Mouse (Mus musculus) kidney, postnatal 0 days (tissue): Measurements from ENCODE around the gene Galnt2. TPM values are rescaled to one million over a fixed set of nuclear protein-coding genes. Genes with fewer than 3 reads are reported as not detected.

ENCODE experiments used
- ATAC-seq: fragments of 200-750 bp; cut with Nextera tagmentation; replicated peaks from 2 replicates; pipeline ENCODE4 v1.8.0; 2017; ENCODE audit warnings: low read depth, moderate number of reproducible peaks, moderate TSS enrichment, moderate library complexity; ENCODE audit not compliant: low FRiP score
- DNase-seq: peaks from one replicate; pipeline ENCODE4 v3.0.0-alpha.2; 2016; ENCODE audit warnings: low spot score
- H3K27ac ChIP-seq: fragments of 300-500 bp; sonication (generic); 2 replicates; pipeline ENCODE4 v1.5.1; 2014; ENCODE audit warnings: mild to moderate bottlenecking
- H3K27me3 ChIP-seq: fragments of 300-500 bp; sonication (generic); 2 replicates; pipeline ENCODE4 v1.6.1; 2014; ENCODE audit warnings: low read length, mixed read lengths; ENCODE audit not compliant: insufficient read depth
- H3K36me3 ChIP-seq: fragments of 300-500 bp; sonication (generic); 2 replicates; pipeline ENCODE4 v1.6.1; 2014; ENCODE audit warnings: low read length, mixed read lengths; ENCODE audit not compliant: insufficient read depth
- H3K4me1 ChIP-seq: fragments of 300-500 bp; sonication (generic); replicated peaks from 2 replicates; pipeline ENCODE4 v1.6.1; 2014; ENCODE audit warnings: antibody characterized with exemption, low read length, mixed read lengths; ENCODE audit not compliant: insufficient read depth
- H3K4me2 ChIP-seq: fragments of 300-500 bp; sonication (generic); 2 replicates; pipeline ENCODE4 v1.6.1; 2014; ENCODE audit warnings: mild to moderate bottlenecking, low read length, moderate library complexity, mixed read lengths
- H3K4me3 ChIP-seq: fragments of 300-500 bp; sonication (generic); replicated peaks from 2 replicates; pipeline ENCODE4 v1.5.1; 2014; ENCODE audit warnings: low read depth, low read length
- H3K9ac ChIP-seq: fragments of 300-500 bp; sonication (generic); 2 replicates; pipeline ENCODE4 v1.6.1; 2014; ENCODE audit warnings: low read depth, low read length
- H3K9me3 ChIP-seq: fragments of 300-500 bp; sonication (generic); replicated peaks from 2 replicates; pipeline ENCODE4 v1.6.1; 2016; ENCODE audit warnings: low read length, inconsistent platforms, mixed read lengths
- CTCF ChIP-seq: IDR thresholded peaks from 2 replicates; pipeline ENCODE4 v1.5.1; 2016; ENCODE audit warnings: antibody characterized with exemption, low read depth, mild to moderate bottlenecking, moderate library complexity
- WGBS: fragments of 180-500 bp; shearing (Covaris S2); extraction: QIAGEN DNeasy Blood & Tissue Kit; methylation state at CpG from one replicate; pipeline ENCODE4 v1.1.7; 2014; 5-methylcytosine and 5-hydroxymethylcytosine counted together
- polyA plus RNA-seq: library from polyadenylated mRNA; unstranded; fragments of >200 nt; fragmentation: Nextera tagmentation; extraction: Ambion mirVana; gene quantifications from 2 replicates; pipeline ENCODE4 v1.2.1, GENCODE M21; 2015

Gene Galnt2
- polyA plus RNA-seq, 1 experiment from 2014 or later = 60.3 TPM

DNA sequence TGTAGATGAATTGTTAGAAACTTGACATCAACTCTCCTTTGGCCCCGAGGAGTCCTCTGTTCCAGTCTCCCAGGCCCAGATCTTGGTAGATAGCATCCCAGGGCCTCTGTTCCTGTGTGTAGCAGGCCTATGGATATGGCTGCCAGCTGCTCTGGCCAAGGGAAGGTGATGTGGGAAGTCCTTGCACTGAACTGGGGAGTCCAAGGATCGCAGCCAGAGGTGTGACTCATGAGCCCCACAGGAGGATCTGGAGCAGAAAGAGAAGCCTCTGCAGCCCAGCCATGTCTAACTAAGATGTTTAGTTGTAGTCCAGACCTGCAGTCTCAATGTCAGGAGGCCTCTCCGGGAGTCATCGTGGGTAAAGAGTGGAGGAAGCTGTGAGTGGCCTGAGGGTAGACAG, 70.3 kb downstream of the Galnt2 start:
- no peak overlapping the region for H3K4me2 ChIP-seq
- H3K9me3 ChIP-seq = no peaks in the 10 kb centered on the region
- 0 out of 2 replicates have a peak, but pooled peaks cover 6% of the 10 kb centered on the region for H3K36me3 ChIP-seq
- no peak overlapping the region for H3K27ac ChIP-seq
- H3K4me1 ChIP-seq = 0 out of 2 replicates have a peak, but pooled peaks cover 4% of the 10 kb centered on the region
- H3K9ac ChIP-seq = no peak overlapping the region
- 88% methylated on average over 4 of the region's 4 CpGs for WGBS
- no peak for DNase-seq
- no peak for TF ChIP-seq CTCF
- no peaks in the 10 kb centered on the region for H3K27me3 ChIP-seq
- ATAC-seq = no peak
- no peak overlapping the region for H3K4me3 ChIP-seq

DNA sequence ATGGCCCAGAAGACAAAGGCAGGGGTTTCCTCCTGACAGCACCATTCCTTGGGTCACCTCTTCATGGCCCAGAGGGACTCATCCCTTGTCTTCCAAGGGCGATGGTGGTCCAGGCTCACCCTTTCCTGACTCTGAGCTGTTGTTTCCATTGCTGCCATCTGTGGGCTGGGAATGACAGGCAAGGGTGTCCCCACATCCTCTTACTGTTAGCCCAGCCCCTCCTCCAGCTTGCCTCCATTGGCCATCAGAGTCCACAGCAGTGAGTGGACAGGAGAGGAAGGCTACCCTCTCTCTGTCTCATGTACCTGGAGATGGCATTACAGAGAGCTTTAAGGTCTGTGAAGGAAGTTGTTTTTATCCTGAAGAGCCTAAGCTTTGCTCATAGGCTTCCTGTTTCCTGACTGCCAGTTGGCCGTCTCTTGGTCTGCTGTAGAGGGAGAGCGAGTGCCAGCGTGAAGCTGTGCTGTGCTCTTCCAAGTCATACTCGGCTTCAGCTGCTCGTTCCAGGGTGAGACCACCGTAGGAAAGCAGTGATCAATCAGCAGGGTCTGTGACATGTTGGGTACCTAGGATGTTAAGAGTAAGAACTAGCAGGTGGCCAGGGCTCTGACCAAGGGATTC, 70.9 kb downstream of the Galnt2 start:
- DNase-seq (no peak), ATAC-seq (no peak)

DNA sequence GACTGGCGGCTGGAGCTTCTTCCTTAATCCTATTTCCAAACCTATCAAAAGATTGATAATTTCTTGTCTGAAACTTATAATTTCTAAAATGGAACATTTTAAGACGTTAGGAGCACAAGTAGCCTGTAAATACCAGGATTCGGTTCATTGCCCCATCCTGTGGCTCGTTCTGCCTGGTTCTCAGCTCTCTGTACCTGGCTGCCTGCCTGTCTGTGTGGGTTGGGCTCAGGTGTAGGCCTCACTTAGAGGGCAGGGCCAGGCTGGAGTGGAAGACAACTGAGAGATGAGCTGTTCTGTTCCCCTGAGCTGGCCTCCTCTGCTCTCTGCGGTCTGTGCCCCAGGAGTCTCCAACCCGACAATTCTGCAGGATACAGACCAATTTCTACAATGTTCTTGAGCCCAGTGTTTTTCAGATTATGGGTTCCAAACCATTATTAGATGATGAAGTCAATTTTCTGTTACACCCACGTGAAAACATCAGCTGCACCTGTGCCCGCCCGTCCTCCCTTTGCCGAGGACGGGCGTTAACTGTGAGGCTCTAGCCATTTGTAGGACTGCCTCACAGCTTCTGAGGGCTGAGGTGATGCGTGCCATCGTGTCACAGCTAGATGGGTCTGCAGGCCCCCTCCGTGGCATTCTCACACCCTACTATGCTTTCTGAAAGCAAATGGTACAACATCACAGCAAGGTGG, 72.2 kb downstream of the Galnt2 start:
- H3K4me3 ChIP-seq = no peak overlapping the region
- H3K27me3 ChIP-seq = no peaks in the 10 kb centered on the region
- DNase-seq = no peak
- H3K27ac ChIP-seq = peak overlapping the region; percentile 54
- no peak for TF ChIP-seq CTCF
- 0 out of 2 replicates have a peak, but pooled peaks cover 10% of the 10 kb centered on the region for H3K36me3 ChIP-seq
- ATAC-seq = no peak; the same call in 1 of the 2 replicates
- no peak overlapping the region for H3K4me2 ChIP-seq
- WGBS = 65% methylated on average over 15 of the region's 15 CpGs
- H3K9ac ChIP-seq = no peak overlapping the region
- H3K9me3 ChIP-seq = no peaks in the 10 kb centered on the region
- H3K4me1 ChIP-seq = 0 out of 2 replicates have a peak, but pooled peaks cover 4% of the 10 kb centered on the region

More for the DNA sequence above, 70.9 kb downstream of the Galnt2 start:
- WGBS = 70% methylated on average over 7 of the region's 7 CpGs
- no peak overlapping the region for H3K9ac ChIP-seq
- H3K4me2 ChIP-seq = no peak overlapping the region
- no peak for TF ChIP-seq CTCF
- H3K9me3 ChIP-seq = no peaks in the 10 kb centered on the region
- no peak overlapping the region for H3K27ac ChIP-seq
- 0 out of 2 replicates have a peak, but pooled peaks cover 4% of the 10 kb centered on the region for H3K4me1 ChIP-seq
- H3K27me3 ChIP-seq = no peaks in the 10 kb centered on the region
- H3K36me3 ChIP-seq = 0 out of 2 replicates have a peak, but pooled peaks cover 6% of the 10 kb centered on the region
- no peak overlapping the region for H3K4me3 ChIP-seq

DNA sequence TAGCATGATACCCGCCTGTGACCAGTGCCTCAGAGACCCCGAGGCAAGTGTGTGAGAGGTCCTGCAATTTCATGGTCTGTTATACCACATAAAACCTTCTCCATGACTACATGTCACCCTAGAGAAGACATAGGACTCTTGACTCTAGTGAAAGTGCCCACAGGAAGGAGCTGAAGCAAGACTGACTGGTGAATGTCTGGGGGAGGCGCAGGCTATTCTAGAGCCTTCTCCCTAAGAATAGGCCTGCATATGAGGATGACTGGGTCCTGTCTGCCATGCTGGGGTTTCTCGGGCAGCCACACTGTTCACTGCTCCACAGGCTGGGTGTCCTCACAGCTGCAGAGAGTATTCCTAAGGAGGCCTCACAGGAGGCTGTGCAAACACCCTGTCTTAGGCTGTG, 73.0 kb downstream of the Galnt2 start:
- no peak overlapping the region for H3K9ac ChIP-seq
- no peaks in the 10 kb centered on the region for H3K27me3 ChIP-seq
- no peak for TF ChIP-seq CTCF
- H3K27ac ChIP-seq = peak overlapping the region; percentile 54
- ATAC-seq (peak; percentile 51), DNase-seq (peak; percentile 55)
- H3K4me1 ChIP-seq = 0 out of 2 replicates have a peak, but pooled peaks cover 4% of the 10 kb centered on the region
- H3K4me2 ChIP-seq = no peak overlapping the region
- 0 out of 2 replicates have a peak, but pooled peaks cover 10% of the 10 kb centered on the region for H3K36me3 ChIP-seq
- no peaks in the 10 kb centered on the region for H3K9me3 ChIP-seq
- 58% methylated on average over 4 of the region's 4 CpGs for WGBS
- no peak overlapping the region for H3K4me3 ChIP-seq

DNA sequence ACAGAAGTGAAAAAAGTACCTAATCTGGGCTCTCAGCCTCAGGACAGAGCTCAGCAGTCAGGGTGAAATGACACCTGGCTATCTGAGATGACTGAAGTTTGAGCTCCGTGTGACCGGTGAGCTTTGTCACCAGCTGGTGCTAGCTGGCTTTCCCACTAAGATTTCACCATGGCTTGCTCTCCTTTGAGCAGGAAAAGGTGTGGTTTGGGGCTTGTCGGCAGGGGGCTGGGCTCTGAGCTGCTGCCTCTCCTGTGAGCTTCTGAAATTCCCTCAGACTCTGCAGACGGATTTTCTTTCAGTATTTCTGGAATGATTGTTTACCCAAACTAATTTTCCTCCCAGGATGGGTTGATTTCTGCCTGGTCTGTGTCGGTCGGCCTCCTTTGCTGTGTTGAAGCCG, 75.4 kb downstream of the Galnt2 start:
- no peaks in the 10 kb centered on the region for H3K9me3 ChIP-seq
- H3K4me2 ChIP-seq = no peak overlapping the region
- ATAC-seq (no peak), DNase-seq (no peak)
- 44% methylated on average over 7 of the region's 7 CpGs for WGBS
- H3K27me3 ChIP-seq = no peaks in the 10 kb centered on the region
- H3K9ac ChIP-seq = no peak overlapping the region
- 0 out of 2 replicates have a peak, but pooled peaks cover 4% of the 10 kb centered on the region for H3K4me1 ChIP-seq
- H3K4me3 ChIP-seq = no peak overlapping the region
- no peak overlapping the region for H3K27ac ChIP-seq
- no peak for TF ChIP-seq CTCF
- 0 out of 2 replicates have a peak, but pooled peaks cover 10% of the 10 kb centered on the region for H3K36me3 ChIP-seq

DNA sequence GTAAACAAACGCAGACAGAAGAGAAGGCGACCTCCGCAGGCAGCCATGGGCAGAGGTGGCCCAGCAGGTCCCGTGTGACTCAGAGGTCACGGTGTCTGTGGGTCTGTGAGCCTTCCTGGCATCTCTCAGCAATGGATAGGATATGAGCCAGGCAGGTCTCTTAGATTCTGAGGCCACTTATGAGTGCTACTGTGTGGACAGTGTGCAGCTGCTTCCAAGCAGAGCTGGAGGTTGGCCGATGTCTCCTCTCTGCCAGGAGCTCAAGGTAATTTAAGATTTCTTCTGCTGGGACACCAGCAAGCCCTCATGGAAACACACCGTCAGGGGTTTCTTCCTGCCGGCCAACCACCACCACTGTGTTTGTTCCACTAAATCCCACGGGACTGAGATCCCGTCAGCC, 76.5 kb downstream of the Galnt2 start:
- Histone ChIP-seq H3K9ac (no peak overlapping the region), H3K27me3 (no peaks in the 10 kb centered on the region), H3K4me3 (no peak overlapping the region), H3K4me2 (no peak overlapping the region), H3K36me3 (0 out of 2 replicates have a peak, but pooled peaks cover 10% of the 10 kb centered on the region), H3K4me1 (0 out of 2 replicates have a peak, but pooled peaks cover 4% of the 10 kb centered on the region), H3K27ac (no peak overlapping the region), H3K9me3 (no peaks in the 10 kb centered on the region)
- DNase-seq (no peak), ATAC-seq (no peak)
- no peak for TF ChIP-seq CTCF
- WGBS = 89% methylated on average over 10 of the region's 10 CpGs
